Mouse (Mus musculus) E14TG2a.4 (cell line): ENCODE results near the gene E130218I03Rik.

Source experiments
- CTCF ChIP-seq: conservative IDR thresholded peaks from 2 replicates; pipeline ENCODE4 v1.5.1; 2014; ENCODE audit warnings: low read length
- POU5F1 ChIP-seq: IDR thresholded peaks from 2 replicates; pipeline ENCODE4 v1.6.1; 2014; ENCODE audit warnings: low read length, borderline replicate concordance

GRCm38 (mm10) chr4:134251241-134252130, 8.0 kb downstream of the E130218I03Rik start:
- TF ChIP-seq CTCF, result no peak
- no peak for TF ChIP-seq POU5F1
